Mouse (Mus musculus): ENCODE measurements around the gene Hacd2. TPM values are rescaled to one million over a fixed set of nuclear protein-coding genes. Genes with fewer than 3 reads are reported as not detected.

Gene Hacd2
- polyA plus RNA-seq, 1 experiment from 2014 or later: 61.8 TPM

GRCm38 (mm10) chr16:34999016-34999415 lies 23.2 kb upstream of the Hacd2 start:
- Histone ChIP-seq H3K4me2 (ENCODE audit: low read depth, low read length) (no peak overlapping the region), H3K27me3 (replicated peaks; ENCODE audit: control insufficient read depth, insufficient read depth, low read length) (no peaks in the 10 kb centered on the region), H3K4me3 (ENCODE audit: low read depth, low read length) (no peak overlapping the region), H3K9ac (ENCODE audit: low read depth, low read length) (no peak overlapping the region), H3K4me1 (ENCODE audit: control insufficient read depth, insufficient read depth, low read length) (peaks cover 27% of the 10 kb centered on the region), H3K27ac (replicated peaks; ENCODE audit: low read depth, low read length) (no peak overlapping the region), H3K36me3 (ENCODE audit: control insufficient read depth, insufficient read depth, low read length) (no peaks in the 10 kb centered on the region), H3K9me3 (ENCODE audit: control insufficient read depth, low read length) (no peaks in the 10 kb centered on the region)
- ATAC-seq (ENCODE audit: low read depth) (no peak), DNase-seq (ENCODE audit: low spot score) (no peak)
- 56% methylated on average over 3 of the region's 3 CpGs for WGBS

GRCm38 (mm10) chr16:34999986-35000385 lies 22.2 kb upstream of the Hacd2 start:
- peak overlapping the region; percentile 49; the same call in 1 of the 2 replicates for H3K4me2 ChIP-seq (ENCODE audit: low read depth, low read length)
- WGBS: 29% methylated on average over 11 of the region's 11 CpGs

DNA sequence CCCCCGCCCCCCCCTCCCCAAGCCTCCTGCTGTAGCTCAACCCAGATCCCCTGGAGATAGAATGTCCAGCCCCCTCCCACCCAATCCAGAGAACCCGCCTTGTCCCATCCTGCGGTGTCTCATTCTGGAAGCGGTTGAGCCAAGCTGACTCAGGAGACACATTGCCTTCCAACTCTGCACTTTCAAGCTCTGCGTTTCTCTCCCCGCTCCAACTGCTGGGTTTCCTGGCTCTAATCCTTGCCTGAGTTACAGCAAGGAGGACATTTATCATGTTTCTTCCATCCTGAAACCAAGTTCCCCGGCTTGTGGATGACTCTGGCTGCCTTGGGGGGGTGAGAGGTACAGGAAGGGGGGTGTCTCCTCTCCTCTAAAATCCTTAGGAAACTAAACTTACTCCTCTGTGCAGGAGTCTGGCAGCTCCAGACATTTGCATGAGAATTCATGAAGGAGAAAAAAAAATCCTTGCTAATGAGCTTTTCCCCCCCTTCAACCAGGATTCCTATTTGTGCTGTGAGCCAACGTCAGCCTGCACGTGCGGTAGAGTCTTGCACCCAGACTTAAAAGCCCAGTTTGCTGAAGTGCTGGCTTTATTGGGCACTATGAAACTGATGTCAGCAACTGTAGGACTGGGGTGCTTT lies 21.2 kb upstream of the Hacd2 start:
- peak; percentile 55; the same call in 1 of the 2 replicates for ATAC-seq (ENCODE audit: low read depth)
- H3K9ac ChIP-seq (ENCODE audit: low read depth, low read length): peak overlapping the region; percentile 42; the same call in 1 of the 2 replicates
- peak; percentile 77 for DNase-seq (ENCODE audit: low spot score)
- no peaks in the 10 kb centered on the region for H3K9me3 ChIP-seq (ENCODE audit: control insufficient read depth, low read length)
- peak overlapping the region; percentile 49 for H3K4me2 ChIP-seq (ENCODE audit: low read depth, low read length)
- 0 out of 2 replicates have a peak overlapping the region, but pooled peaks have one; percentile 48 for H3K27ac ChIP-seq (replicated peaks; ENCODE audit: low read depth, low read length)
- 8% methylated on average over 10 of the region's 10 CpGs for WGBS
- H3K4me3 ChIP-seq (ENCODE audit: low read depth, low read length): peak overlapping the region; percentile 2; the same call in 1 of the 2 replicates
- H3K27me3 ChIP-seq (replicated peaks; ENCODE audit: control insufficient read depth, insufficient read depth, low read length): no peaks in the 10 kb centered on the region
- no peaks in the 10 kb centered on the region for H3K36me3 ChIP-seq (ENCODE audit: control insufficient read depth, insufficient read depth, low read length)
- H3K4me1 ChIP-seq (ENCODE audit: control insufficient read depth, insufficient read depth, low read length): peaks cover 18% of the 10 kb centered on the region

More at GRCm38 (mm10) chr16:34999986-35000385, 22.2 kb upstream of the Hacd2 start:
- Histone ChIP-seq H3K4me1 (ENCODE audit: control insufficient read depth, insufficient read depth, low read length) (peaks cover 24% of the 10 kb centered on the region), H3K4me3 (ENCODE audit: low read depth, low read length) (no peak overlapping the region), H3K9ac (ENCODE audit: low read depth, low read length) (no peak overlapping the region), H3K9me3 (ENCODE audit: control insufficient read depth, low read length) (no peaks in the 10 kb centered on the region), H3K27ac (replicated peaks; ENCODE audit: low read depth, low read length) (no peak overlapping the region), H3K36me3 (ENCODE audit: control insufficient read depth, insufficient read depth, low read length) (no peaks in the 10 kb centered on the region), H3K27me3 (replicated peaks; ENCODE audit: control insufficient read depth, insufficient read depth, low read length) (no peaks in the 10 kb centered on the region)
- no peak for ATAC-seq (ENCODE audit: low read depth)
- no peak for DNase-seq (ENCODE audit: low spot score)

- 67% methylated on average over 5 of the region's 5 CpGs for WGBS
- H3K4me3 ChIP-seq (ENCODE audit: low read depth, low read length): no peak overlapping the region
- no peak overlapping the region for H3K4me2 ChIP-seq (ENCODE audit: low read depth, low read length)
- no peaks in the 10 kb centered on the region for H3K36me3 ChIP-seq (ENCODE audit: control insufficient read depth, insufficient read depth, low read length)
- H3K9ac ChIP-seq (ENCODE audit: low read depth, low read length): no peak overlapping the region
- H3K9me3 ChIP-seq (ENCODE audit: control insufficient read depth, low read length): no peaks in the 10 kb centered on the region
- DNase-seq (ENCODE audit: low spot score): no peak
- H3K27me3 ChIP-seq (replicated peaks; ENCODE audit: control insufficient read depth, insufficient read depth, low read length): no peaks in the 10 kb centered on the region
- ATAC-seq (ENCODE audit: low read depth): no peak
- no peak overlapping the region for H3K27ac ChIP-seq (replicated peaks; ENCODE audit: low read depth, low read length)
- H3K4me1 ChIP-seq (ENCODE audit: control insufficient read depth, insufficient read depth, low read length): peaks cover 14% of the 10 kb centered on the region; the same call in 1 of the 2 replicates
Measured at GRCm38 (mm10) chr16:35004356-35004755, 17.9 kb upstream of the Hacd2 start.

DNA sequence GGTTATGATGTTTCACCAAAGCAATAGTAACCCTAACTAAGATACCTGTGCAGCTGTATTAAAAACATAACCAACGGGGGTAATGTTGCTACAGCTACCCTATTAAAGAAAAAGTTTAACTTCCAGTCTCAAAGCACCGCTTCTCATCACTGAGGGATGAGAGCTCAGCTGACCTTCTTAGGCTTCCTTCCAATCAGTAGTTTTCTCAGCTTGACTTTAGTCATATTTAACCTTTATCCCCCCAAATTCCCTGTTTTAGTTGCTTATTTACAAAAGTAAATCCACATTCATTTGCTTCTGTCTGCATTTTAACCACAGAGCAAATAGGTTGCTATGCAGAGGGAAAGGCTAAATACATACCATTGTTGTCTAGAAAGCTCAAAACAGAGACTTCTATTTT lies 17.5 kb upstream of the Hacd2 start:
- no peaks in the 10 kb centered on the region for H3K36me3 ChIP-seq (ENCODE audit: control insufficient read depth, insufficient read depth, low read length)
- no peaks in the 10 kb centered on the region for H3K9me3 ChIP-seq (ENCODE audit: control insufficient read depth, low read length)
- H3K4me3 ChIP-seq (ENCODE audit: low read depth, low read length): no peak overlapping the region
- H3K27me3 ChIP-seq (replicated peaks; ENCODE audit: control insufficient read depth, insufficient read depth, low read length): no peaks in the 10 kb centered on the region
- H3K4me2 ChIP-seq (ENCODE audit: low read depth, low read length): no peak overlapping the region
- peaks cover 14% of the 10 kb centered on the region; the same call in 1 of the 2 replicates for H3K4me1 ChIP-seq (ENCODE audit: control insufficient read depth, insufficient read depth, low read length)
- ATAC-seq (ENCODE audit: low read depth) (no peak), DNase-seq (ENCODE audit: low spot score) (no peak)
- WGBS: 87% methylated on average over 2 of the region's 2 CpGs
- H3K9ac ChIP-seq (ENCODE audit: low read depth, low read length): no peak overlapping the region
- H3K27ac ChIP-seq (replicated peaks; ENCODE audit: low read depth, low read length): no peak overlapping the region

GRCm38 (mm10) chr16:35006251-35006650 lies 16.0 kb upstream of the Hacd2 start:
- H3K27me3 ChIP-seq (replicated peaks; ENCODE audit: control insufficient read depth, insufficient read depth, low read length): no peaks in the 10 kb centered on the region
- no peak overlapping the region for H3K9ac ChIP-seq (ENCODE audit: low read depth, low read length)

DNA sequence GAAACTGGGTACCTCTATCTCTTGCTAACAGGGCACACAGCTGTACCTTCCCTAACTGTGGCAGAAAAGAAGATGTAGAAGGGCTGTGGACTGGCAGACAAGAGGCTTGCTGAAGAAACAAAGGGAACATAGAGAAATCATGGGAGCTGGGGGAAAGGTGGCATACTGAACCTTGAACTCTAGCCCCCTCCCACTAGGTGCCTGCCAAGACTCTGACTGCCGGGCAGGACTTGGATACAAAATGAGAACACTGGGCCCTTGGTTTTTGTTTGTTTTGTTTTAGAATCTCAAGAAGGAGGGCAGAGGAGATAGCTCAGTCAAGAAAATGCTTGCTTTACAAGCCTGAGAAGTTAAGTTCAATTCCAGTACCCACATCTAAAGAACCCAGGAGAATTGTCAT lies 14.9 kb upstream of the Hacd2 start:
- Histone ChIP-seq H3K27me3 (replicated peaks; ENCODE audit: control insufficient read depth, insufficient read depth, low read length) (no peaks in the 10 kb centered on the region), H3K9ac (ENCODE audit: low read depth, low read length) (no peak overlapping the region), H3K4me3 (ENCODE audit: low read depth, low read length) (no peak overlapping the region), H3K36me3 (ENCODE audit: control insufficient read depth, insufficient read depth, low read length) (no peaks in the 10 kb centered on the region), H3K4me2 (ENCODE audit: low read depth, low read length) (no peak overlapping the region), H3K27ac (replicated peaks; ENCODE audit: low read depth, low read length) (no peak overlapping the region), H3K9me3 (ENCODE audit: control insufficient read depth, low read length) (no peaks in the 10 kb centered on the region), H3K4me1 (ENCODE audit: control insufficient read depth, insufficient read depth, low read length) (no peaks in the 10 kb centered on the region)
- no peak for DNase-seq (ENCODE audit: low spot score)
- WGBS: 53% methylated on average over 1 of the region's 1 CpGs
- no peak for ATAC-seq (ENCODE audit: low read depth)

More at GRCm38 (mm10) chr16:35006251-35006650, 16.0 kb upstream of the Hacd2 start:
- DNase-seq (ENCODE audit: low spot score) (no peak), ATAC-seq (ENCODE audit: low read depth) (no peak)
- no peak overlapping the region for H3K4me3 ChIP-seq (ENCODE audit: low read depth, low read length)
- no peak overlapping the region for H3K4me2 ChIP-seq (ENCODE audit: low read depth, low read length)
- no peaks in the 10 kb centered on the region for H3K36me3 ChIP-seq (ENCODE audit: control insufficient read depth, insufficient read depth, low read length)
- H3K4me1 ChIP-seq (ENCODE audit: control insufficient read depth, insufficient read depth, low read length): peaks cover 3% of the 10 kb centered on the region; the same call in 1 of the 2 replicates
- no peak overlapping the region for H3K27ac ChIP-seq (replicated peaks; ENCODE audit: low read depth, low read length)
- H3K9me3 ChIP-seq (ENCODE audit: control insufficient read depth, low read length): no peaks in the 10 kb centered on the region
- 85% methylated on average over 5 of the region's 5 CpGs for WGBS

- no peaks in the 10 kb centered on the region for H3K36me3 ChIP-seq (ENCODE audit: control insufficient read depth, insufficient read depth, low read length)
- no peak overlapping the region for H3K9ac ChIP-seq (ENCODE audit: low read depth, low read length)
- H3K9me3 ChIP-seq (ENCODE audit: control insufficient read depth, low read length): no peaks in the 10 kb centered on the region
- ATAC-seq (ENCODE audit: low read depth): no peak
- no peak overlapping the region for H3K4me2 ChIP-seq (ENCODE audit: low read depth, low read length)
- no peaks in the 10 kb centered on the region for H3K4me1 ChIP-seq (ENCODE audit: control insufficient read depth, insufficient read depth, low read length)
- H3K27me3 ChIP-seq (replicated peaks; ENCODE audit: control insufficient read depth, insufficient read depth, low read length): no peaks in the 10 kb centered on the region
- no peak for DNase-seq (ENCODE audit: low spot score)
- no peak overlapping the region for H3K27ac ChIP-seq (replicated peaks; ENCODE audit: low read depth, low read length)
- H3K4me3 ChIP-seq (ENCODE audit: low read depth, low read length): no peak overlapping the region
Measured at GRCm38 (mm10) chr16:35008447-35008846, 13.8 kb upstream of the Hacd2 start.

GRCm38 (mm10) chr16:35013501-35013900 lies 8.7 kb upstream of the Hacd2 start:
- Histone ChIP-seq H3K4me1 (ENCODE audit: control insufficient read depth, insufficient read depth, low read length) (no peaks in the 10 kb centered on the region), H3K4me3 (ENCODE audit: low read depth, low read length) (no peak overlapping the region), H3K36me3 (ENCODE audit: control insufficient read depth, insufficient read depth, low read length) (no peaks in the 10 kb centered on the region), H3K4me2 (ENCODE audit: low read depth, low read length) (no peak overlapping the region), H3K27ac (replicated peaks; ENCODE audit: low read depth, low read length) (no peak overlapping the region), H3K9me3 (ENCODE audit: control insufficient read depth, low read length) (no peaks in the 10 kb centered on the region), H3K27me3 (replicated peaks; ENCODE audit: control insufficient read depth, insufficient read depth, low read length) (no peaks in the 10 kb centered on the region), H3K9ac (ENCODE audit: low read depth, low read length) (no peak overlapping the region)
- 84% methylated on average over 2 of the region's 2 CpGs for WGBS
- no peak for ATAC-seq (ENCODE audit: low read depth)
- DNase-seq (ENCODE audit: low spot score): no peak

Data from embryonic facial prominence, embryonic 14.5 days (tissue).